Mouse (Mus musculus): ENCODE data around the gene Tinag.

The Tinag gene

DNA sequence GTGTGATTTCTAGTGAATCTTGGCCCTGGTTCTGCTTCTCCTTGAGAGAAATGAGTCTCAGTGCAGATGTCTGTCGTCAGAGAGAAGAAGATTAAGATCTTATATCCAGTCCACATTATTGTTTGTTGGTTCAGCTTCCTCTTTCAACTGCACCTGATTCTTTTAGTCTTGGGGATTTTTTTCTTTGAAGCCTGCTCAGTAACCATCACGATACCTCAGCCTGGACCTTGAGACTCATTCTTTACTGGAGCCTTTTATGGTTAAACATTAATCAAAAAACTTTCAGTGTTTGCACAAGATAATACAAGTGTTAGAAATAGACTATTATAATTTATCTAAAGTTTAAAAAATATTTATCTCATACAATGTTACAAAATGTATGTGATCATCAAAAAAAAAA lies at the start of gene Tinag:
Gene Tinag, minus strand, starts transcription at position 210 of the 400 bp plus-strand sequence.
- 78% methylated on average over 2 of the region's 2 CpGs for WGBS

DNA sequence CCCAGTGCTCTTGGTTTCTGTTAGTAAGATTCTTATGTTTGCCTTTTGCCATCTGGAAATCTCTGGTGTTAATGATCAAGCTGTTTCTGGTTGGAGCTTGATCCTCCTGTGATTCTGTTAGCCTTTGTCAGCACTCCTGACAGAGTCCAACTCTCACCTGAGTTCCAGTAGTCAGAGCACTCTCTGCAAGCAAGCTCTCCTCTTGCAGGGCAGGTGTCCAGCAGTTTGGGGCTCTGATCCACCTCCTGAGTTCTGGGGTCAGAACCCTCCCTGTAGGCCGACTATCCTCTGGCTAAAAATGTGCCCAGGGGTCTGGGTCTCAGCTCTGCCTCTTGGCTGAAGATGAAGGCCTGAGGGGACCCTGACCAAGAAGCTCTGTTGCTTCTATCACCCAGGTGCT lies 37.6 kb upstream of the Tinag start:
- 91% methylated on average over 1 of the region's 1 CpGs for WGBS

DNA sequence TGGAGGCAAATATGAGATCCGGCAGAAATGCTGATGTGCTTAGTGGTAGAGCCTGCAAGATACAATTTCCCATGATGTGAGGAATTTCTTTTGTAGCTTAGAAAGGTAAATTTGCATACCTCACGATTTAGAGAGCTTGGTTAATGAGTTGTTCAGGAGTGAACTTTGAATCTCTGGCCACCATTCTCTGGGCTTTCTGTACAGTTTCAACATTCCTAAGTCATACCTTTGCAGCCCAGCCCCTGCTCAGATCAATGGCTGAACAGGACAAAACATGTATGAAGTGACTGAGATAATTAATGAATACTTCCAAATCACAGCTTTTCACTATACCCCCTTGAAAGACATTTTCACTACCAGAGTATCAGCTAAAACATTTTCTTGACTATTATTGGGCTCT lies 26.1 kb upstream of the Tinag start:
- WGBS: 81% methylated on average over 2 of the region's 2 CpGs

DNA sequence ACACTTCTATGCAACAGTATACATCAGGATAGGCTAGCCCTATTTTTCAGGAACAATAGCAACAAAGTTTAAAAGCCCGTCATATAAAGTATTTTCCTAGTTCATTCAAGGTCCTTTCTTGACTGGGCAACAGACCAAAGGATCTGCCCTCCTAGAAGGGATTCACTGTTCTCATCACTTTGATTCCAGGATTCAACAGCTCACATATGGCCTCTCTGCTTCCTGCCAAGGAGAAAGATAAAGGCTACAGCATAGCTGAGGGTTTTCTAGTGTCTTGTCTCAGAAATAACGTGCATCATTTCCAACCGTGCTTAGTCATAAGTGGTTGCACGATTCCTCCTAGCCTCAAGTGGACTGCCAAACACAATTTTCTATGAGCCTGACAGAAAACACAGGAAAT lies 11.0 kb upstream of the Tinag start:
- 34% methylated on average over 4 of the region's 4 CpGs for WGBS

DNA sequence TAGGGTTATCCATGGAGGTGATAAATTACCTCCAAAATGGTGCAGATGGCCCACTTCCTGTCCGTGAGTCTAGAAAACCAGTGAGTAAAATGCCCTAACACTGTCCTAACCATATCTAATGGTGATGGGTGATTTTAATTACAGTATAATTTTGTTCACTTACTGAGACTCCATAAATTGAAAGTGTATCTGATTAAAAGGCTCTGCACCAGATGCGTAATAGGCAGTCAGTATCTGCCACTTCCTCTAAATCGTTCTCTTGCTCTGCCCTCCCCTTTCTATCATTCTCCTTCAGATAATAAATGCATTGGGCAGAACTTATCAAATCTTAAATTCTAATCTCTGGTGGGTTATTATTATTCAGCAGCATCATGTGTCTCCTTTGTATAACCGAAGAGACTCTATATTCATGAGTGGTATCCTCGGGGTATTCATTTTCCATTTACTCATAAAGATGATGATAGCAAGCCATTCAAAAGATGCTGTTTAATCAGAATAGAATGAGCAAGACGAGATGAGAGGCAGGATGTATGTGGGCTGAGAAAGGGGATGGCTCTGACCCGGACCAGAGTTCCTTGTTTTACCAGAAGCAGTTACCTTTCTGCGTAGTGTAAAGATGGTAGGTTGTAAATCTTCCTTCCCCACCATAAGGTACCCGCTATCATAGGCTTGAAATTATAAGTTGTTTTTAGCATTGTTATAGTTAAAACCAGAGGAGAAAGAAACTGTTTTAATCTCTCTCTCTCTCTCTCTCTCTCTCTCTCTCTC lies 9.0 kb upstream of the Tinag start:
- 87% methylated on average over 9 of the region's 9 CpGs for WGBS

DNA sequence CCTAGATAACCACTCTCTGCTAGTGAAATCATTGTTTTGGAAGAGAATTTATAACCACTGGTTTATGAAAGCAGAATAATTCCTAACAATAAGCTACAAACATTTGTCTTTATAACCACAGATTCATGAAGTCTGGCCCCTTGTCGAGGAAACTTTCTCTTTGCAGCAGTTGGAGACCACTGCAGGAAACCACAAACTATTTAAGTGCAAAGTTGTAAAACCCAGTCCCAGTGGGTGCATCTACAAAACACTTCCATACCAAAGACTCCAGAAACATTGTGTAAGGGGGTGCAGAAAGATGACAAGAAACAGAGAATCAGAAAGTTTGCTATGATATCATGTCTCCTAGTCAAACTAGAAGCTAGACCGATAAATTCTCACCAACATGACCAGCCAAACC lies 5.8 kb upstream of the Tinag start:
- 87% methylated on average over 2 of the region's 2 CpGs for WGBS

GRCm38 (mm10) chr9:77049669-77050068 lies 4.1 kb upstream of the Tinag start:
- 78% methylated on average over 2 of the region's 2 CpGs for whole genome bisulfite sequencing

GRCm38 (mm10) chr9:77046067-77046715 lies 597 bp upstream of the Tinag start:
- WGBS: 90% methylated on average over 5 of the region's 5 CpGs

DNA sequence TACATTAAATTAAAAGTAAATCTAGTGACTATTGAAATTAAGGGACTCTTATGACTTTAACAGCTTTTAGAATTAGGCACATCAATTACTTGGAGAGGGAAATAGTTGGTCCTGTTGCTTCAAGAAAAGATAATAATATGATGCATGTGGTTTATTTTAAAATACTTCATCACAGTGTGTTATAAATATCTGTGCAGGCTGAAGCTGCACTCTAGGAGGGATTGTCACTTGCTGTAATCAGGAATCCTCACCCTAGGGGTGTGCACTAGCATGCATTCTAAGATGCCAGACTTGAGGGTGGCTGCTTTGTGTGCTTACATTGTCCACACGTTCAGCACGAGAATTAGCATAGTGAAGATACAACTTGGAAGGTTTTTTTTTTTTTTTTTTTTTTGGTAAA lies 10.2 kb downstream of the Tinag start:
- WGBS: 45% methylated on average over 2 of the region's 2 CpGs

DNA sequence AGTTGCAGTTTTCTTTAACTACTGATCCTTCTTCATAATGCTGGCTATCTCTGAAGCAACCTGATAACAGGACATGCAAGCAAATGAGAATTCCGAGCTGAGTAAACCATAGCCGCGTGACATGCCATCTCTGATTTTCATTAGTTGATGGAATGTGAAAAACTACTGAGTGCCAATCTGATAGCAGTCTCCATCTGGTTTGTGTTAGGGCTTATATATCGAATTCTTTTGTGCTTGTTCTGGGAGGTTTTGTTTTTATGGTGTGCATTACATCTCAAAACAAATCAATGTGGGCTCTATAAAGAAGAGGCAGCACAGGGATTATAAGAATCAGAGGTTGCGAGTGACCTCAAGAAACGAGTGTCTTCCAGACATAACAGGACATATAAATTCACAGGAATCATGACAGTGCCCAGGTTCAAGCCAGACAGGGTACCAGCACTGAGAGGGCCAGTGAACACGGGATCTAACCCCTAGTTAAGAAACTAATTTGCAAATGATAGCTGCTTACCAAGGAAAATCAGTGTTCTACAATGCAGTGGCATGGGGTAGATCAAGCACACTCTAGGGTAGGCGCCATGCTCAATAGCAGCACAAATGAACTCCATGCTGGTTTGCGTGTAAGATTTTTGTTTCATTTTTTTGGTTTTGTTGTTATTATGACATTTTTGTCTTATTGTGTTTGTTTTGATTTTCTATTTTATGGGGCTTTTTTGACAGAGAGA lies 13.0 kb downstream of the Tinag start:
- 81% methylated on average over 9 of the region's 9 CpGs for WGBS

GRCm38 (mm10) chr9:77025271-77025670 lies 20.3 kb downstream of the Tinag start:
- WGBS: 88% methylated on average over 2 of the region's 2 CpGs

DNA sequence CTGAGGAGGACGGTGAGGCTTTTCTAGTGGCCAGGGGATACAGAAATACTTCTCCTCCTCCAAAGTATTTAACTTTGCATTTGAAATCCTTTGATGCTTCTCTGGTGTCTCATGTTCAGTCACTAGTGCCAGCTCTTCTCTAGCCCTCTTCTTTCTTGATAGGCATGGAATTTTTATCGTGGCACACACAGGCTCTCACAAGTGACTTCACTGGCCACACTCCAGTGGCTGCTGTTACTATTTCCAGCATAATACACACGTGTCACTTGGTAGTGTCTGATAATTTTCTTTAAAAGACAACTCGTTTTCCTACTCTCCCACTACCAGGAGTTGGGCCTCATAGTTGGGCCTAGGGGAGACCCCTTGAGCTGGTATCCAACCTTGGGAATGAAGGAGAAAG lies 26.7 kb downstream of the Tinag start:
- 79% methylated on average over 4 of the region's 4 CpGs for WGBS

GRCm38 (mm10) chr9:76996021-76996420 lies 49.6 kb downstream of the Tinag start:
- WGBS: 98% methylated on average over 1 of the region's 1 CpGs

DNA sequence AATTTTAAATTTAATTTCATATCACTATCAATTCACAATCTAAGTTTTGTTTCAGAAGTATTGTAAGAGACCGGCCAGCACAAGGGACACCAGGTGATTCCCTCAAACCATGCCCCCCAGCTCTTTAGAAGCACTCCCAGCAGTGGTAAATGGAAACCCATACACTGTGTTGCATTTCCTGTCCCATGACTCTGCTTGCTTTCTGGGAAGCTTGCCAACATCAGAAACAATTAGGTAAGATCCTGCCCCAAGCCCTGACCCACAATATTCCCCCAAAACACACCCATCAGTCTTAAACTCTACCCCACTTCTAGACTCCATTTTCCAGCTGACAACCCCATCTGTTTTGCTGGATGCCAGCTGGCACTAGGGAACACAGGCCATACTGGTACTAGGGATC lies 110.8 kb downstream of the Tinag start:
- 76% methylated on average over 1 of the region's 1 CpGs for WGBS

GRCm38 (mm10) chr9:76915093-76915661 lies 130.4 kb downstream of the Tinag start:
- WGBS: 67% methylated on average over 5 of the region's 5 CpGs
